22 mouse cellular contexts compared by ENCODE assay signal in genomic region chr2:72555116-72555515, GRCm38 (mm10).
DNase-seq lines count a peak whose midpoint lies in the region; ATAC-seq and TF ChIP-seq lines count a peak whose summit lies in the region.
"Had no signal": no experiment of that assay in that cellular context is flagged by ENCODE, and none has a peak within 500 bp of the region (broad histone marks: within the 10 kb centered on the region; RNA-seq: fewer than 3 reads in every experiment).

No protein-coding gene starts in this region.

- no peak overlapping the region for H3K27ac ChIP-seq in forebrain, embryonic 14.5 days (ENCODE audit: low read depth, low read length)
- no peak overlapping the region for H3K27ac ChIP-seq in forebrain, embryonic 10.5 days
- H3K27ac ChIP-seq in heart, adult 2 months = peak overlapping the region; percentile 48
- no peak overlapping the region for H3K27ac ChIP-seq in heart, embryonic 10.5 days
- peak overlapping the region; percentile 88 for H3K27ac ChIP-seq in brown adipose tissue, adult 24 weeks (replicated peaks; ENCODE audit: low read depth, low read length)
- H3K27ac ChIP-seq in intestine, postnatal 0 days (ENCODE audit: low read depth, low read length) = no peak overlapping the region
- H3K27ac ChIP-seq: embryonic facial prominence, embryonic 12.5 days; hindbrain, embryonic 12.5 days; limb, embryonic 12.5 days; liver, embryonic 12.5 days; midbrain, embryonic 13.5 days; stomach, embryonic 15.5 days had no signal

- intact Hi-C loops in heart, adult 2 months (cut with DNase I) = loop anchor here (5.0 to 10.0 kb wide), 2 partner anchors 60 to 117 kb away; no protein-coding TSS in a partner anchor

- no peak for TF ChIP-seq CTCF in heart, adult 2 months (IDR thresholded peaks at IDR 0.05)
- no peak for TF ChIP-seq CTCF in intestine, postnatal 0 days (IDR thresholded peaks at IDR 0.05; ENCODE audit: low read depth)

- H3K9me3 ChIP-seq in forebrain, embryonic 14.5 days (replicated peaks; ENCODE audit: control insufficient read depth, low read length) = 0 out of 2 replicates have a peak, but pooled peaks cover 3% of the 10 kb centered on the region
- no peaks in the 10 kb centered on the region; the same call in 1 of the 2 replicates for H3K9me3 ChIP-seq in forebrain, embryonic 10.5 days
- H3K9me3 ChIP-seq in heart, embryonic 10.5 days = no peaks in the 10 kb centered on the region
- no peaks in the 10 kb centered on the region for H3K9me3 ChIP-seq in intestine, postnatal 0 days (ENCODE audit: control insufficient read depth)
- H3K9me3 ChIP-seq: embryonic facial prominence, embryonic 12.5 days; hindbrain, embryonic 12.5 days; limb, embryonic 12.5 days; liver, embryonic 12.5 days; midbrain, embryonic 13.5 days; stomach, embryonic 15.5 days had no signal

- H3K4me1 ChIP-seq in forebrain, embryonic 14.5 days (ENCODE audit: control insufficient read depth, insufficient read depth, low read length) = peaks cover 21% of the 10 kb centered on the region
- H3K4me1 ChIP-seq in forebrain, embryonic 10.5 days = peaks cover 46% of the 10 kb centered on the region
- peaks cover 3% of the 10 kb centered on the region; the same call in 1 of the 2 replicates for H3K4me1 ChIP-seq in heart, adult 2 months (ENCODE audit: control insufficient read depth, insufficient read depth, low read length)
- H3K4me1 ChIP-seq in heart, embryonic 10.5 days = peaks cover 27% of the 10 kb centered on the region
- 0 out of 2 replicates have a peak, but pooled peaks cover 4% of the 10 kb centered on the region for H3K4me1 ChIP-seq in brown adipose tissue, adult 24 weeks (ENCODE audit: control insufficient read depth, insufficient read depth, insufficient read length, low read length)
- H3K4me1 ChIP-seq in intestine, postnatal 0 days (replicated peaks; ENCODE audit: control insufficient read depth, insufficient read depth, low read length) = no peaks in the 10 kb centered on the region
- H3K4me1 ChIP-seq: liver, embryonic 12.5 days; stomach, embryonic 15.5 days had no signal

- no peak for TF ChIP-seq POLR2A in heart, adult 2 months (IDR thresholded peaks at IDR 0.05; ENCODE audit: insufficient read depth, low read depth, low read length)

- WGBS in forebrain, embryonic 14.5 days = 79% methylated on average over 4 of the region's 4 CpGs
- WGBS in forebrain, embryonic 10.5 days = 85% methylated on average over 4 of the region's 4 CpGs
- WGBS in heart, adult 2 months = 75% methylated on average over 4 of the region's 4 CpGs
- 77% methylated on average over 4 of the region's 4 CpGs for WGBS in heart, embryonic 10.5 days
- 91% methylated on average over 4 of the region's 4 CpGs for WGBS in intestine, postnatal 0 days

- no peaks in the 10 kb centered on the region for H3K36me3 ChIP-seq in forebrain, embryonic 14.5 days (ENCODE audit: control insufficient read depth, insufficient read depth, low read length)
- no peaks in the 10 kb centered on the region for H3K36me3 ChIP-seq in forebrain, embryonic 10.5 days (replicated peaks)
- H3K36me3 ChIP-seq in heart, adult 2 months (ENCODE audit: control insufficient read depth, insufficient read depth, low read length) = no peaks in the 10 kb centered on the region
- H3K36me3 ChIP-seq in heart, embryonic 10.5 days = no peaks in the 10 kb centered on the region
- H3K36me3 ChIP-seq in intestine, postnatal 0 days (ENCODE audit: control insufficient read depth, insufficient read depth) = no peaks in the 10 kb centered on the region
- H3K36me3 ChIP-seq: embryonic facial prominence, embryonic 12.5 days; hindbrain, embryonic 12.5 days; limb, embryonic 12.5 days; liver, embryonic 12.5 days; midbrain, embryonic 13.5 days; stomach, embryonic 15.5 days had no signal

- no peak for TF ChIP-seq EP300 in heart, adult 2 months (IDR thresholded peaks at IDR 0.05; ENCODE audit: insufficient read depth, low read depth, low read length)

- H3K4me2 ChIP-seq in forebrain, embryonic 14.5 days (ENCODE audit: low read length) = no peak overlapping the region
- no peak overlapping the region for H3K4me2 ChIP-seq in intestine, postnatal 0 days (replicated peaks; ENCODE audit: low read depth)
- H3K4me2 ChIP-seq: embryonic facial prominence, embryonic 12.5 days; hindbrain, embryonic 12.5 days; limb, embryonic 12.5 days; liver, embryonic 12.5 days; midbrain, embryonic 13.5 days; stomach, embryonic 15.5 days had no signal

- no peak for DNase-seq in forebrain, embryonic 14.5 days (ENCODE audit: low spot score)
- DNase-seq in forebrain, embryonic 10.5 days (ENCODE audit: extremely low spot score, low spot score) = no peak
- DNase-seq in heart, adult 2 months = peak; percentile 30 to 39
- no peak for DNase-seq in heart, embryonic 10.5 days (ENCODE audit: low spot score)
- peak; percentile 27 to 42 for DNase-seq in heart, adult 9 months (ENCODE audit: low spot score in 2 of 2)
- no peak for DNase-seq in retina, postnatal 1 day
- DNase-seq: cerebellum, adult 18-20 months; cerebellum, postnatal 25 days; kidney, adult 18-20 months; kidney, postnatal 4 days; lung, adult 2 months; right cerebral cortex, postnatal 4 days; thymus, postnatal 25 days had no signal

- H3K79me2 ChIP-seq in heart, adult 2 months (replicated peaks; ENCODE audit: control insufficient read depth, insufficient read depth, low read length) = no peaks in the 10 kb centered on the region

- 0 out of 2 replicates have a peak, but pooled peaks have one; percentile 32 for ATAC-seq in forebrain, embryonic 14.5 days
- no peak for ATAC-seq in intestine, postnatal 0 days
- ATAC-seq: liver, embryonic 12.5 days; midbrain, embryonic 13.5 days had no signal

- H3K4me3 ChIP-seq in forebrain, embryonic 14.5 days (ENCODE audit: low read depth, low read length) = no peak overlapping the region
- no peak overlapping the region for H3K4me3 ChIP-seq in forebrain, embryonic 10.5 days
- H3K4me3 ChIP-seq in heart, adult 2 months = no peak overlapping the region
- no peak overlapping the region for H3K4me3 ChIP-seq in heart, embryonic 10.5 days
- no peak overlapping the region for H3K4me3 ChIP-seq in brown adipose tissue, adult 24 weeks (ENCODE audit: insufficient read depth, low read depth, low read length)
- H3K4me3 ChIP-seq in intestine, postnatal 0 days (ENCODE audit: low read depth, low read length) = no peak overlapping the region
- H3K4me3 ChIP-seq: embryonic facial prominence, embryonic 12.5 days; hindbrain, embryonic 12.5 days; limb, embryonic 12.5 days; liver, embryonic 12.5 days; megakaryocyte, embryonic 14.5 days; midbrain, embryonic 13.5 days; stomach, embryonic 15.5 days had no signal

- H3K9ac ChIP-seq in forebrain, embryonic 14.5 days (ENCODE audit: low read length) = no peak overlapping the region
- H3K9ac ChIP-seq in heart, adult 2 months (ENCODE audit: low read depth, low read length) = no peak overlapping the region
- no peak overlapping the region for H3K9ac ChIP-seq in intestine, postnatal 0 days (ENCODE audit: low read depth, low read length)
- H3K9ac ChIP-seq: embryonic facial prominence, embryonic 12.5 days; hindbrain, embryonic 12.5 days; limb, embryonic 12.5 days; liver, embryonic 12.5 days; midbrain, embryonic 13.5 days; stomach, embryonic 15.5 days had no signal

- no peaks in the 10 kb centered on the region for H3K27me3 ChIP-seq in forebrain, embryonic 14.5 days (replicated peaks; ENCODE audit: control insufficient read depth, insufficient read depth, low read length)
- peaks cover 47% of the 10 kb centered on the region for H3K27me3 ChIP-seq in forebrain, embryonic 10.5 days (ENCODE audit: poor library complexity, severe bottlenecking)
- H3K27me3 ChIP-seq in heart, adult 2 months (ENCODE audit: control insufficient read depth, insufficient read depth, low read length) = no peaks in the 10 kb centered on the region
- H3K27me3 ChIP-seq in heart, embryonic 10.5 days (ENCODE audit: insufficient read depth, poor library complexity, severe bottlenecking) = no peaks in the 10 kb centered on the region
- H3K27me3 ChIP-seq in intestine, postnatal 0 days (replicated peaks; ENCODE audit: control insufficient read depth, insufficient read depth, low read length) = no peaks in the 10 kb centered on the region
- H3K27me3 ChIP-seq: embryonic facial prominence, embryonic 12.5 days; hindbrain, embryonic 12.5 days; limb, embryonic 12.5 days; liver, embryonic 12.5 days; stomach, embryonic 15.5 days had no signal

Comparison
In these comparisons a context has a peak if more than half of its experiments do, and no peak if none do; other contexts are left out.
1. DNase-seq: peak in heart, adult 2 months (2 of 2) and heart, adult 9 months (2 of 2); none in forebrain, embryonic 14.5 days (single experiment), forebrain, embryonic 10.5 days (single experiment), heart, embryonic 10.5 days (single experiment) and retina, postnatal 1 day (single experiment).
2. H3K27ac ChIP-seq: peak in heart, adult 2 months (single experiment) and brown adipose tissue, adult 24 weeks (single experiment); none in forebrain, embryonic 14.5 days (single experiment), forebrain, embryonic 10.5 days (single experiment), heart, embryonic 10.5 days (single experiment) and intestine, postnatal 0 days (single experiment).